Mouse (Mus musculus) thymus, adult 2 months (tissue): ENCODE results near the gene Bend6. TPM values are rescaled to one million over a fixed set of nuclear protein-coding genes. Genes with fewer than 3 reads are reported as not detected.

ENCODE experiments used
- DNase-seq: peaks from one replicate; pipeline ENCODE4 v3.0.0; 2021
- H3K27ac ChIP-seq: fragments of 200-500 bp; 2 replicates; pipeline ENCODE4 v1.5.1; 2012; ENCODE audit warnings: low read length, control low read depth; ENCODE audit not compliant: control insufficient read depth, insufficient read depth
- H3K27me3 ChIP-seq: fragments of 200-500 bp; 2 replicates; pipeline ENCODE4 v1.6.1; 2012; ENCODE audit warnings: mild to moderate bottlenecking, low read length, moderate library complexity, mixed read lengths; ENCODE audit not compliant: control insufficient read depth, insufficient read depth
- H3K36me3 ChIP-seq: fragments of 200-500 bp; 2 replicates; pipeline ENCODE4 v1.6.1; 2012; ENCODE audit warnings: mild to moderate bottlenecking, low read length, moderate library complexity; ENCODE audit not compliant: control insufficient read depth, insufficient read depth
- H3K4me1 ChIP-seq: fragments of 200-500 bp; replicated peaks from 2 replicates; pipeline ENCODE4 v1.6.1; 2012; ENCODE audit warnings: low read length; ENCODE audit not compliant: control insufficient read depth, insufficient read depth
- H3K4me3 ChIP-seq: fragments of 200-500 bp; 2 replicates; pipeline ENCODE4 v1.5.1; 2012; ENCODE audit warnings: mild to moderate bottlenecking, low read length, control low read depth, moderate library complexity; ENCODE audit not compliant: control insufficient read depth, insufficient read depth
- CTCF ChIP-seq: fragments of 200-500 bp; IDR thresholded peaks from 2 replicates; pipeline ENCODE4 v1.5.1; 2012; ENCODE audit warnings: mild to moderate bottlenecking, control low read depth, low read length, moderate library complexity, borderline replicate concordance; ENCODE audit not compliant: control insufficient read depth, poor library complexity, insufficient read depth; ENCODE audit errors: extremely low read depth
- POLR2A ChIP-seq: fragments of 200-500 bp; IDR thresholded peaks from 2 replicates; pipeline ENCODE4 v1.6.1; 2012; ENCODE audit warnings: mild to moderate bottlenecking, low read length, control low read depth, moderate library complexity; ENCODE audit not compliant: control insufficient read depth, poor library complexity, insufficient read depth; ENCODE audit errors: extremely low read depth
- WGBS: fragments of 180-500 bp; shearing (Covaris S2); methylation state at CpG from one replicate; pipeline ENCODE4 v1.1.7; 2018; 5-methylcytosine and 5-hydroxymethylcytosine counted together
- polyA plus RNA-seq: library from polyadenylated mRNA; depleted of rRNA; stranded (reverse); fragments of >200 nt; gene quantifications from 2 replicates; pipeline ENCODE4 v1.2.3, GENCODE M21; 2012; rRNA removed

Gene Bend6
- 0.41 and 0.55 TPM in 2 replicates for polyA plus RNA-seq

DNA sequence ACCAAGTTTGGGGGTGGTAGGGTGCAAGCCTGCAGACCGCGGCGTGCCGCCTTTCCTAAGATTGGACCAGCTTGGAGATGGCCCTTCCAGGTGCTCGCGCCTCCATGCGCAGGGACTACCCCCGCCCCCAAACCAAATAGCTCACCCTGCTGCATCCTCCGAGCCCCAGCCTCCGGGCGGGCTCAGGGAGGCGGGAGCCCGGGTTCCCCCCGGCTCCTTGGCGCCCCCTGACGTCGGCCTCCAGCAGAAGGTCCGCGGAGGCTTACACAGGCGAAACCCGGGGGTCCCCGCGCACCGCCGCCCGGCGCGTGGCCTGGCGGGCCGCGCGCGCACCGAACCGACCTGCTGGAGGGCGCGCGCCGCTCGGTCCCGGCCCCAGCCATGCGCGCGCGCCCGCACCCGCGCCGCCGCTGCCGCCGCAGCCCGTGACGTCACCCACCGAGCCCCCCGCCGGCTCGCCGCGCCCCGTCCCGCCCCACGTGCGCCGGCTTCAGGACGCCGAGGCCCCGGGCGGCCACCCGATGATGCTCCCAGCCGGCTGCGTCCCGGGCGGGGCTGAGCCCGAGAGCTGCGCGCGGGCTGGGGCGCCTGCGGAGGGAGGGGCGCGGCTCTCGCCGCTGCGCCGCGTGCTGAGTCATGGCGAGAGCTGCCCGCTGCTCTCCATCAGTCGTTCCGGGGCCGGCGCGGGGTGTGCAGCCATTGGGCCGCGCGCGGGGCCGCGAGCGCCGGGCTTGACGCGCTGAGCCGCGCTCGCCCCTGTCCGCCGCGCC is at the start of gene Bend6:
Bend6 (minus strand) TSS at position 396 of the 770 bp plus-strand sequence.
- WGBS, result 3% methylated on average over 108 of the region's 110 CpGs
- H3K4me1 ChIP-seq, result peaks cover 13% of the 10 kb centered on the region
- DNase-seq, result peak; percentile 69
- H3K27ac ChIP-seq, result no peak within 1 kb of the TSS
- peaks cover 9% of the 10 kb centered on the region; the same call in 1 of the 2 replicates for H3K27me3 ChIP-seq
- peak within 1 kb of the TSS; percentile 38 for H3K4me3 ChIP-seq
- H3K36me3 ChIP-seq, result no peaks in the 10 kb centered on the region
- TF ChIP-seq CTCF, result no peak
- no peak for TF ChIP-seq POLR2A

DNA sequence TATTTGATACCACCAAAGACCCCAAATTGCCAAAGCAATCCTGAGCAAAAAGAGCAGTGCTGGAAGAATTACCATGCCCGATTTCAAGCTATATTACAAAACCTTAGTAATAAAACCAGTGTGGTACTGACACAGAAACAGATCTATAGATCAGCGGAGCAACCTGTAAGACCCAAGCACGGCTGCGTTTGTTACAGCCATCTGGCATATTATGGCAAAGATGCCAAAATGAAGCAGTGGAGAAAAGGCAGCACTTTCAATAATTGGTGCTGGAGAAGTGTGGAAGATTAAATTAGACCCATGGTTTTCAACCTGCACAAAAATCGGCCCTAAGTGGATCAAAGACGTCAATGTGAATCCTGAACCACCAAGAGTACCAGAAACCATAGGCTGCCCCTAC is 48.0 kb upstream of the Bend6 start:
- no peak for DNase-seq
- no peak overlapping the region for H3K4me3 ChIP-seq
- H3K36me3 ChIP-seq, result no peaks in the 10 kb centered on the region
- no peaks in the 10 kb centered on the region for H3K27me3 ChIP-seq
- H3K27ac ChIP-seq, result no peak overlapping the region
- 97% methylated on average over 6 of the region's 6 CpGs for WGBS
- H3K4me1 ChIP-seq, result no peaks in the 10 kb centered on the region
- no peak for TF ChIP-seq POLR2A
- TF ChIP-seq CTCF, result no peak

DNA sequence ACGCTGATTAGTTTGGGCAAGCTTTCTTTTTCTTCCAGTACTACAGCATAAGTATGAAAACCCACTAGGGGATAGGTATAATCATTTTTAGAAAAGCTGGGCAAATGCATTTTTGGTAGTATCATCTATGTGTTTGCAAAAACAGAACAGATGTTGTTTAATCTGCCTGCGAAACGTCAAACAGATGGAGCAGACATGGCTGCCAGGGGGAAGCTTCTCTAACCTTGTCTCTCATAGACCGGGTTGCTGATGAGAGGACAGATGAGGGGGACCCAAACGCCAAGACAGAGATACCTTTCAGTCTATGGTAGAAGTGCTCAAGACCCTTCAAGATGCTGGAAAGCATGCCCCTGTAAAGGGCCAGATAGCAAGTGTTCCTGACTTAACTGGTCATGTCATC is 40.9 kb upstream of the Bend6 start:
- WGBS, result 96% methylated on average over 5 of the region's 5 CpGs
- Histone ChIP-seq H3K36me3 (no peaks in the 10 kb centered on the region), H3K27ac (no peak overlapping the region), H3K27me3 (no peaks in the 10 kb centered on the region), H3K4me3 (no peak overlapping the region), H3K4me1 (no peaks in the 10 kb centered on the region)
- DNase-seq, result no peak
- TF ChIP-seq POLR2A (no peak), CTCF (no peak)

DNA sequence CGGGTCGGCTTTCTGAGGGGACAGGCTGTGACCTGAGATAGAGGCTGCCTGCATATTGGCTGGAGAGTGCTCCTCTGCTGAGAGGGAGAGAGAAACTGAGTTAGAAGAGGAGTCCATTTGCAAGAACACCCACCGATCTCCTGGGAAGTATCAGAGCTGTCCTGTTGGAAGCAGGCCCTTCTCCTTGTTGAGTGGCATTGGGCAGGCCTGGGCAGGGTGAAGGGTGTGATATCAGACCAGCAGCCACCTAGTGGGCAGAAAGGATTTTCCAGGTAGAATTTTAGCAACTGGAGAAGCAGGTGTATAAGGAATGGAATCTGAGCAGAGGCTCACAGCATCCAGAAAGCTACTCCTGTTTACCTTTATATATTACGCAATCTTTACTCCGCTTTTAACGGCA is 40.2 kb upstream of the Bend6 start:
- TF ChIP-seq POLR2A (no peak), CTCF (no peak)
- Histone ChIP-seq H3K27ac (no peak overlapping the region), H3K27me3 (no peaks in the 10 kb centered on the region), H3K4me1 (no peaks in the 10 kb centered on the region), H3K4me3 (no peak overlapping the region), H3K36me3 (no peaks in the 10 kb centered on the region)
- DNase-seq, result no peak
- 96% methylated on average over 6 of the region's 6 CpGs for WGBS

DNA sequence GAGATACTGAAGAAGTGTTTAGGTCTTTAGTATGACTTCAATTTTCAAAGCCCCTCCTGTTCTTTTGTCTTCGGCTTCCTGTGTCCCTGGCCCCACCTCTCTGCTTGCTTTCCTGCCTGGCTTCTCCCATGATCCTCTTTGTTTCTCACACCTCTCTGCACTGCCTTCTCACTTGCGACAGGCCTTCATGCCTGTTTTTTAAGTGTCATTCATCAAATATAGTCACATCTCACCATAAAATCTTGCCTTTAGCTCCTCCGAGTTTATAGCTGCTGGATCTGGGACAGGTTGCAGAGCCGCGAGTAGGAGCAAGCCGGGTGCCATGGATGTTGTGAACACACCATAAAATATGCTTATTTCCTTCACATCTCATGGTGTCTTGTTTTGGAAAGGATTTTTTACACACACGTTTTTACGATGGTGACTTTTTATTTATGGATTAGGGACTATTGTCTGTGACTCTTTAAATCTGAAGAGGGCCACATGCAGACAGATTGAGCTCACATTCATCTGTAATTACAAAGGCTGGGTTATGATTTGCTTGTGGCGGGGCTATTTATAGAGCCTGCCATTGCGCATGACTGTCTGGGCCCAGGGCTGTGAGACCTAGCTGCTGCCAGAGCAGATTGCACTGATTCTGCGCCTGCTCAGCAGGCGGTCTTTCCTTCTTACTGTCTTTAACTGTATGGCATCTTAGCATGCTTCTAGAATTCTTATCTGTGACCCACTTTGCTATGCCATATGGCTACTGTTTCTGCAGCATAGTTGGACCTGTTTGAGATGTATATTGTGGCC is 39.2 kb upstream of the Bend6 start:
- no peak for TF ChIP-seq POLR2A
- no peak for TF ChIP-seq CTCF
- no peak overlapping the region for H3K27ac ChIP-seq

DNA sequence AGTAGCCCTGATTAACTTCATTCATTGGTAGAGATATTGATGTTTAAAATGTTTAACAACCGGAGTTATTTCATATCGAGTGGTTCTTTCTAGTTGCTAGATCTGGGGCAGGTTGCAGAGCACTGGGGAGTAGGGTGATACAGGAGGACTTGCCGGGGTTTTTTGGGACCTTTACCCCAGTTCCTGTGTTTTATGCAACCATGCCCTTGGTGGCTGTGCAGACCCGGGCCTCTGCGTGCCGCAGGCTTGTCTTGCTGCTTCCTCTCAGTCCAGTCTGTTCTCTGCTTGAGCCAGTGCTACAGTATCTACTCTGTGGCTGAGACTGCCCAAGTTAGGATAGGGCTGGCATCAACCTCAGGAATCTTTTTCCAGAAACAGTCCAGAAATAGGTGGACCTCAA is 38.1 kb upstream of the Bend6 start:
- Histone ChIP-seq H3K27me3 (no peaks in the 10 kb centered on the region), H3K36me3 (no peaks in the 10 kb centered on the region), H3K4me3 (no peak overlapping the region), H3K4me1 (no peaks in the 10 kb centered on the region; the same call in 1 of the 2 replicates), H3K27ac (no peak overlapping the region)
- WGBS, result 85% methylated on average over 6 of the region's 6 CpGs
- TF ChIP-seq POLR2A (no peak), CTCF (no peak)
- no peak for DNase-seq

More for the DNA sequence above, 39.2 kb upstream of the Bend6 start:
- 92% methylated on average over 12 of the region's 12 CpGs for WGBS
- no peaks in the 10 kb centered on the region for H3K36me3 ChIP-seq
- no peaks in the 10 kb centered on the region for H3K27me3 ChIP-seq
- DNase-seq, result no peak
- no peaks in the 10 kb centered on the region; the same call in 1 of the 2 replicates for H3K4me1 ChIP-seq
- no peak overlapping the region for H3K4me3 ChIP-seq
